Mouse (Mus musculus): ENCODE measurements around the gene Dync2h1.
A peak's percentile ranks its signal among the peaks of the same experiment; 100 is the strongest.

DNA sequence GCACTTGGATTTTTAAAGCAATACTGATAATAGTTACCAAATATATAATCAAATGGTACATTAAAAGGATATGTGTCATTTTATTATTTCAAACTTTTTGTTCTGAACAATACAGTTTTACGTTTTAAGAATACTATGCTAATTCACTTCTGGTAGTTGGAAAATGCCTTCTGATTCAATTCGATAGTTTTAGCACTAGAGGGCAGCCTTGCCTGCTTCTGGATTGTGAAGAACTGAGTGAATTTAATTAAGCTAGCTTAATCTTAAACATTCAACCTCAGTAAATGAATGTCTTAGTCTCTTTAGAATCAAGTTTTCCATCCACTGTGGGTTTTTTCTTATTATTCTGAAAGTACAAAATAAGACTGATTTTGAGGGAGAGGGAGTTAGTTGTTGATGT is 32.0 kb upstream of the Dync2h1 start:
- TF ChIP-seq CTCF (IDR thresholded peaks at IDR 0.05; ENCODE audit: low read depth) (peak; percentile 79), EP300 (optimal IDR thresholded peaks at IDR 0.05) (no peak)
